Mouse (Mus musculus): ENCODE results near the gene Atg4d.
"Not testable (repeated sequence)": the region's sequence is repeated elsewhere in the genome, so short reads cannot be mapped to it uniquely, and the experiment has no call there.

Atg4d gene

DNA sequence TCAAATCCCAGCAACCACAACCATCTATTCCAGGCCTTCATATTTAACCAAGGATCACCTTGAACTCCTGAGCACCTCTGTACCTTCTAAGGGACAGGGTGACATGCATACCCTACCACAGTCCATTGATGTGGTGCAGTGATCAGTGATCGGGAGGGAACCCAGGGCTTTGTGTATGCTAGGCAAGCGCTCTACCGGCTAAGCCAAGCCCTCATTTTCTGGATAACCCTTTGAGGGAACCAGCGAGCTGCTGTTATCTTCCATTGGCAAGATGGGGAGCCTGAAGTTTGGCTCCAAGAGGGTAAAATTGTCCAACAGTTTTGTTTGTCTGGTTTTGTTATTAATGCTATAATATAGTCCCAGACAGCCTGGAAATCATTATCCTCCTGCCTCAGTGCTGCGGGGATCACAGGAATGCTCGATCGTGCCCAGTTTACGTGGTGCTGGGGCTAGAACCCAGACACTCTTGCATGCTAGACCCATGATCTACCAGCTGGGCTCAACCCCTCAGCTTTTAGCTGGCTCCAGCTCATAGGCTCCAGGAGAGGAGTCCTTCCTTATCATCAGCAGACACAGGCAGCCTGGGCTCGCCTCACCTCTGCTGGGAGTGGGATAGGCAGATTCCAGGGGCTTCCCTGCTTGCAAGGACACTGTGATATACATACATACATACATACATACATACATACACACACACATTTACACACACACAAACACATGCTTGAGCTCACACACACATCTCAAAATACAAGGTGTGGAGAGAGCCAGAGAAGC lies 49.5 kb downstream of the Atg4d start:
- no peak for DNase-seq

DNA sequence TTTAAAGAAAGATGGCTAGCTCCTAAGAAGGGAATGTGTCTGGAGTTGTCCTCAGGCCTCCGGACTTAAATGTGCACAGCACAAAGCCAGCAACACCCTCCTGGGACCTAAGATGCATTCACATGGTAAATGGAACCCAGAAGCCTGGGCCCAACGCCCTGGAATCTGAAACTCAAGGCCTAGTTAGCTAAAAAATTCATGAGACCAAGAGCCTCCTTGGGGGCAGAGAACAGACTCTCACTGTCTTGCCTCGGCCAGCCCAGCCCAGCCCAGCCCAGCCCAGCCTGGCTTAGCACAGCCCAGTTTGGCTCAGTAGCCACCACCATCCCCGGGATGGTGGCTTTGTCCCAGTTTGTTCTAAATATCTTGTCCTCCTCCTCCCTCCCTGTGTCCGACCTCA lies 50.3 kb downstream of the Atg4d start:
- DNase-seq, result no peak

GRCm38 (mm10) chr9:21316696-21317095 lies 51.6 kb downstream of the Atg4d start:
- no peak for DNase-seq

- no peak for DNase-seq
Measured at GRCm38 (mm10) chr9:21318792-21319191, 53.7 kb downstream of the Atg4d start.

DNA sequence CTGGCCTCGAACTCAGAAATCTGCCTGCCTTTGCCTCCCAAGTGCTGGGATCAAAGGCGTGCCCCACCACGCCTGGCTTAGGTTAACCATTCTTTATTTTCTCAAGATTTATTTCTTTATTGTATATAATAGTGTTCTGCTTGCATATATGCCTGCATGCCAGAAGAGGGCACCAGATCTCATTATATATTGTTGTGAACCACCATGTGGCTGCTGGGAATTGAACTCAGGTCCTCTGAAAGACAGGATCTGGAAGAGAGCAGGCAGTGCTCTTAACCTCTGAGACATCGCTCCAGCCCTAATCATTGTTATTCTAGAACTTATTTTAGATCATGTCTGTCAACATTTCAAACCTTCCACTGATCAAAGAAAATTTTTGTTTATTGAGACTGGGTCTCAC lies 54.4 kb downstream of the Atg4d start:
- DNase-seq, result no peak

DNA sequence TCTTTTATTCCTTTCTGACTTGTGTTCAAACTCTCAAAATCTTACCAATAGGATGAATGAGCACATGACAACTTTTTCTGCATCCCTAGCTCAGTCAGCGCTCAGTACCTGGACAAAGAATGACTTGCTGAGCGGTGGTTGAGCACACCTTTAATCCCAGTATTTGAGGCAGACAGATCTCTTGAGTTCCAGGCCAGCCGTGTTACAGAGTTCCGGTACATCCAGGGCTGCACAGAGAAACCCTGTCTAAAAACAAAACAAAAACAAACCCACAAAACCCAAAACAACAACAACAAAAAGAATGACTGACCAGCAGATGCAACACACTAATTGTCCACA lies 55.2 kb downstream of the Atg4d start:
- no peak for DNase-seq

DNA sequence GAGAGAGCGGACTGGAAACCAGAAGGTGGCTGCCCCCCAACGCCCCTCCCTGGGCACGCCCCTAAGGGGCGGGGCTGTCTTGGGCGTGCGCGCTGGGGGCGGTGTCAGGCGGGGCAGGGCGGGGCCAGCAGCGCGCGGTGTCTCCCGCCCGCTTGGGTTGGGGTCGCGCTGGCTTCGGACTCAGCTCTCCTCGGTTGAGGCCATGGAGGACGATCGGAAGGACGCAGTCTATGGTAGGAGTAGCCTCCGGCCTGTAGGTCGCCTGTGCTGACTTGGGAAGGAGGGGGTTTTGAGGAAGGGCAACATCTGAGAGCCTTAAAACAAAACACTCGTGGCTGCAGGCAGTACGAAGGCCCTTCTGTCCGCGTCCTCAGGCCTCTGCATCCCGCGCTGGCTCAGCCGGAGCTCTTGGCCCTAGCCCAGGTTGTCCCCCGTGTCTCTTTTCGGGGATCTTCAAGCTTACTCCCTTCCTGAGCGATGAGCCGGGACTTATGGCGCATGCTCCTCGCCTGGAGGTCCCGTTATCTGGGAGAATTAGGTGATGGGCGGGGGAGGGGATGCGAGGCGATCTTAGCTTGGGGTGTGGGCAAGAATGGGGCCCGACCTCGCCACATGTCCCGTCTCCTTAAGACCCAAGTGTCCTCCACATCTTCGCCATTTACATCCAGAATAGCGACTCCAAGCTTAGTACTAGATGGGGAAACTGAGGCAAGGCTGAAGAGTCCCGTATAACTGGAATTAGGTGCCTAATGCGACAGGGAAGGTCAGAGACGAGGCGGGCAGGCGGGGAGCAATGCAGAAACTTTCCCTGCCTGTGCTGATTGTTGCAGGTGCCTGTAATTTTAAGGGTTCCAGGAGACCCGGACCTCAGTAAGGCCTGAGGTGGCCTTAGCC lies 55.8 kb downstream of the Atg4d start, which contains the start of gene Slc44a2:
Gene Slc44a2, plus strand, starts transcription at position 80 of the 894 bp plus-strand sequence.
- DNase-seq, result peak; percentile 93 to 95

- DNase-seq, result peak in 1 of 2 experiments; percentile 45
Measured at GRCm38 (mm10) chr9:21321513-21321835, 56.4 kb downstream of the Atg4d start.

GRCm38 (mm10) chr9:21322211-21322916 lies 57.3 kb downstream of the Atg4d start:
- DNase-seq, result no peak

GRCm38 (mm10) chr9:21322917-21323297 lies 57.8 kb downstream of the Atg4d start:
- DNase-seq, result not testable (repeated sequence)

- DNase-seq, result peak in 1 of 2 experiments; percentile 28
Measured at GRCm38 (mm10) chr9:21324269-21324668, 59.2 kb downstream of the Atg4d start.
